Mouse (Mus musculus) cerebellum, adult 2 months (tissue): Measurements from ENCODE around the gene Serpina1e. TPM values are rescaled to one million over a fixed set of nuclear protein-coding genes. Genes with fewer than 3 reads are reported as not detected.
A peak's percentile ranks its signal among the peaks of the same experiment; 100 is the strongest.

Source experiments
- DNase-seq, 2 experiments: peaks; one replicate each; pipeline ENCODE4 v3.0.0; 2021
- H3K27ac ChIP-seq: fragments of 200-500 bp; 2 replicates; pipeline ENCODE4 v1.5.1; 2012; ENCODE audit warnings: low read length, control low read depth, inconsistent platforms; ENCODE audit not compliant: insufficient read depth
- H3K27me3 ChIP-seq: fragments of 200-500 bp; 2 replicates; pipeline ENCODE4 v1.6.1; 2012; ENCODE audit warnings: inconsistent platforms, mild to moderate bottlenecking, low read length, moderate library complexity; ENCODE audit not compliant: control insufficient read depth, insufficient read depth
- H3K4me1 ChIP-seq: fragments of 200-500 bp; 2 replicates; pipeline ENCODE4 v1.6.1; 2011; ENCODE audit warnings: low read length; ENCODE audit not compliant: control insufficient read depth, insufficient read depth
- H3K4me3 ChIP-seq: fragments of 200-500 bp; replicated peaks from 2 replicates; pipeline ENCODE3; 2011; ENCODE audit warnings: mild to moderate bottlenecking, low read depth, low read length, control low read depth; ENCODE audit not compliant: insufficient read depth
- CTCF ChIP-seq: fragments of 200-500 bp; IDR thresholded peaks from 2 replicates; pipeline ENCODE4 v1.5.1; 2011; ENCODE audit warnings: low read depth, mild to moderate bottlenecking, control low read depth, low read length, moderate library complexity, borderline replicate concordance; ENCODE audit not compliant: insufficient read depth
- POLR2A ChIP-seq: fragments of 200-500 bp; IDR thresholded peaks from 2 replicates; pipeline ENCODE4 v1.6.1; 2011; ENCODE audit warnings: low read length, control low read depth, borderline replicate concordance; ENCODE audit not compliant: insufficient read depth
- WGBS: fragments of 180-500 bp; shearing (Covaris S2); methylation state at CpG from one replicate; pipeline ENCODE4 v1.1.7; 2018; 5-methylcytosine and 5-hydroxymethylcytosine counted together
- polyA plus RNA-seq: library from polyadenylated mRNA; depleted of rRNA; stranded (reverse); fragments of >200 nt; gene quantifications from 2 replicates; pipeline ENCODE4 v1.2.3, GENCODE M21; 2012; rRNA removed

The Serpina1e gene
- polyA plus RNA-seq = not detected in 2 replicates

GRCm38 (mm10) chr12:103958798-103959197 lies at the start of gene Serpina1e:
Gene Serpina1e (minus strand): TSS chr12:103958975.
- Histone ChIP-seq H3K4me3 (no peak within 1 kb of the TSS), H3K4me1 (no peaks in the 10 kb centered on the region), H3K27me3 (no peaks in the 10 kb centered on the region), H3K27ac (no peak within 1 kb of the TSS)
- 26% methylated on average over 3 of the region's 3 CpGs for WGBS
- TF ChIP-seq CTCF (no peak), POLR2A (no peak)
- DNase-seq = no peak

- no peaks in the 10 kb centered on the region for H3K27me3 ChIP-seq
- H3K4me1 ChIP-seq = no peaks in the 10 kb centered on the region
- H3K4me3 ChIP-seq = no peak overlapping the region
- DNase-seq = no peak
- no peak for TF ChIP-seq POLR2A
- TF ChIP-seq CTCF = no peak
- 81% methylated on average over 5 of the region's 5 CpGs for WGBS
- no peak overlapping the region for H3K27ac ChIP-seq
These were observed 45.9 kb upstream of the Serpina1e start for GRCm38 (mm10) chr12:104004689-104005088.

- Histone ChIP-seq H3K27ac (no peak overlapping the region), H3K4me1 (no peaks in the 10 kb centered on the region), H3K27me3 (no peaks in the 10 kb centered on the region), H3K4me3 (no peak overlapping the region)
- WGBS = 30% methylated on average over 4 of the region's 4 CpGs
- DNase-seq = no peak
- TF ChIP-seq POLR2A (no peak), CTCF (no peak)
These were observed 44.5 kb upstream of the Serpina1e start for GRCm38 (mm10) chr12:104003238-104003612.

GRCm38 (mm10) chr12:104002569-104003237 lies 43.9 kb upstream of the Serpina1e start:
- DNase-seq = peak in 1 of 2 experiments; percentile 17
- H3K27ac ChIP-seq = no peak overlapping the region
- 38% methylated on average over 10 of the region's 10 CpGs for WGBS
- H3K4me3 ChIP-seq = no peak overlapping the region
- TF ChIP-seq CTCF = no peak
- no peak for TF ChIP-seq POLR2A
- H3K27me3 ChIP-seq = no peaks in the 10 kb centered on the region
- H3K4me1 ChIP-seq = no peaks in the 10 kb centered on the region

GRCm38 (mm10) chr12:104000594-104000993 lies 41.8 kb upstream of the Serpina1e start:
- H3K27me3 ChIP-seq = no peaks in the 10 kb centered on the region
- no peaks in the 10 kb centered on the region for H3K4me1 ChIP-seq
- no peak for DNase-seq
- H3K27ac ChIP-seq = no peak overlapping the region
- no peak for TF ChIP-seq CTCF
- H3K4me3 ChIP-seq = no peak overlapping the region
- WGBS = 92% methylated on average over 3 of the region's 3 CpGs

- no peak for DNase-seq
- TF ChIP-seq POLR2A (no peak), CTCF (no peak)
- Histone ChIP-seq H3K27ac (no peak overlapping the region), H3K27me3 (no peaks in the 10 kb centered on the region), H3K4me1 (no peaks in the 10 kb centered on the region), H3K4me3 (no peak overlapping the region)
- WGBS = 83% methylated on average over 8 of the region's 8 CpGs
These were observed 40.8 kb upstream of the Serpina1e start for GRCm38 (mm10) chr12:103999611-104000010.

- Histone ChIP-seq H3K27me3 (no peaks in the 10 kb centered on the region), H3K27ac (no peak overlapping the region), H3K4me1 (no peaks in the 10 kb centered on the region), H3K4me3 (no peak overlapping the region)
- no peak for DNase-seq
- 70% methylated on average over 2 of the region's 2 CpGs for WGBS
- TF ChIP-seq POLR2A = no peak
- no peak for TF ChIP-seq CTCF
These were observed 37.7 kb upstream of the Serpina1e start for GRCm38 (mm10) chr12:103996513-103996912.

- no peak overlapping the region for H3K4me3 ChIP-seq
- DNase-seq = peak; percentile 54 to 79
- TF ChIP-seq POLR2A (no peak), CTCF (peak; percentile 88)
- no peaks in the 10 kb centered on the region for H3K4me1 ChIP-seq
- WGBS = 39% methylated on average over 5 of the region's 5 CpGs
- no peak overlapping the region for H3K27ac ChIP-seq
- no peaks in the 10 kb centered on the region for H3K27me3 ChIP-seq
These were observed 36.7 kb upstream of the Serpina1e start for GRCm38 (mm10) chr12:103995292-103996072.

GRCm38 (mm10) chr12:103992945-103993344 lies 34.2 kb upstream of the Serpina1e start:
- TF ChIP-seq CTCF (no peak), POLR2A (no peak)
- Histone ChIP-seq H3K27ac (no peak overlapping the region), H3K4me3 (no peak overlapping the region), H3K4me1 (no peaks in the 10 kb centered on the region), H3K27me3 (no peaks in the 10 kb centered on the region)
- no peak for DNase-seq
- WGBS = 68% methylated on average over 7 of the region's 7 CpGs
